Mouse (Mus musculus) megakaryocyte, embryonic 14.5 days (primary cell): ENCODE measurements around the gene Fam161b.

ENCODE experiments used
- FLI1 ChIP-seq: IDR thresholded peaks from 2 replicates; pipeline ENCODE4 v1.6.1; 2012; ENCODE audit warnings: low read length, inconsistent platforms, mixed read lengths
- GATA1 ChIP-seq: IDR thresholded peaks from 3 replicates; pipeline ENCODE4 v1.6.1; 2012; ENCODE audit warnings: mixed read lengths, low read length, inconsistent platforms, borderline replicate concordance

DNA sequence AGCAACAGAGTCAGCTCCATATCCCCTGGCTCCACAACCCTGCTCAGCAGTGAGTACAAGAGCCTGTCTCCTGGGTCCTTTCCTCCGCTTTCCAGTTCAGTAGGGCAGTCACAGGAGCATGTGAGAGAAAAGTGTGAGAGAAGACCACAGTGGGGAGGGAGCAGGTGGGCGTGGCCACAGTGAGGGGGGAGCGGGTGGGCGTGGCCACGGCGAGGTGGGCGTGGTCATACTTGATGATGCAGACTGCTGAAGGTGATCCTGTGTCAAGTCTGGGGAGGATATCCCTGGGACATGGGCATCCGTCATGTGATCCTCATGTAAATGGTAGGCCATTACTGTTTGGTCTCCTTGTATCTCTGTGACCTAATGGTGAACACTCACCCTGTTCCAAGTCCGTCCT, 5.3 kb upstream of the Fam161b start:
- no peak for TF ChIP-seq FLI1
- TF ChIP-seq GATA1: no peak
